Mouse (Mus musculus) midbrain, embryonic 16.5 days (tissue): ENCODE measurements at regions not wholly inside any gene's neighbourhood (a gene's known extent, or its start where the extent isn't known, plus 50 kb on each side); places are given as distances from the start of the nearest gene placed in this dataset.

Experiments
- ATAC-seq: fragments of 200-750 bp; cut with Nextera tagmentation; 2 replicates; pipeline ENCODE4 v1.8.0; 2017; ENCODE audit warnings: moderate TSS enrichment
- H3K27ac ChIP-seq: fragments of 300-500 bp; sonication (generic); 2 replicates; pipeline ENCODE4 v1.5.1; 2014; ENCODE audit warnings: mild to moderate bottlenecking, low read length, mixed read lengths
- H3K27me3 ChIP-seq: fragments of 300-500 bp; sonication (generic); 2 replicates; pipeline ENCODE4 v1.6.1; 2014; ENCODE audit warnings: low read depth, low read length, mixed read lengths; ENCODE audit not compliant: control insufficient read depth, insufficient read depth
- H3K36me3 ChIP-seq: fragments of 300-500 bp; sonication (generic); 2 replicates; pipeline ENCODE4 v1.6.1; 2014; ENCODE audit warnings: mild to moderate bottlenecking, low read length, moderate library complexity, mixed read lengths; ENCODE audit not compliant: control insufficient read depth, insufficient read depth
- H3K4me1 ChIP-seq: fragments of 300-500 bp; sonication (generic); 2 replicates; pipeline ENCODE4 v1.6.1; 2014; ENCODE audit warnings: mild to moderate bottlenecking, low read length, mixed read lengths; ENCODE audit not compliant: control insufficient read depth, insufficient read depth
- H3K4me2 ChIP-seq: fragments of 300-500 bp; sonication (generic); 2 replicates; pipeline ENCODE4 v1.6.1; 2014; ENCODE audit warnings: mild to moderate bottlenecking, low read length, mixed read lengths
- H3K4me3 ChIP-seq: fragments of 300-500 bp; sonication (generic); 2 replicates; pipeline ENCODE4 v1.5.1; 2014; ENCODE audit warnings: low read depth, mild to moderate bottlenecking, low read length, moderate library complexity, mixed read lengths
- H3K9ac ChIP-seq: fragments of 300-500 bp; sonication (generic); 2 replicates; pipeline ENCODE4 v1.6.1; 2014; ENCODE audit warnings: low read depth, low read length, mixed read lengths
- H3K9me3 ChIP-seq: fragments of 300-500 bp; sonication (generic); replicated peaks from 2 replicates; pipeline ENCODE4 v1.6.1; 2014; ENCODE audit warnings: mild to moderate bottlenecking, low read length, mixed read lengths; ENCODE audit not compliant: control insufficient read depth, poor library complexity, severe bottlenecking
- WGBS: fragments of 180-500 bp; shearing (Covaris S2); extraction: QIAGEN DNeasy Blood & Tissue Kit; methylation state at CpG from one replicate; pipeline ENCODE4 v1.1.7; 2014; 5-methylcytosine and 5-hydroxymethylcytosine counted together

- H3K27me3 ChIP-seq: no peaks in the 10 kb centered on the region
- no peak overlapping the region for H3K9ac ChIP-seq
- H3K4me1 ChIP-seq: no peaks in the 10 kb centered on the region
- WGBS: 46% methylated on average over 1 of the region's 1 CpGs
- H3K9me3 ChIP-seq: no peaks in the 10 kb centered on the region
- no peaks in the 10 kb centered on the region for H3K36me3 ChIP-seq
- no peak overlapping the region for H3K27ac ChIP-seq
- no peak for ATAC-seq
- no peak overlapping the region for H3K4me3 ChIP-seq
- H3K4me2 ChIP-seq: no peak overlapping the region
These were observed 2012.6 kb downstream of the Poteg start for GRCm38 (mm10) chr8:29460119-29460518.

- H3K4me2 ChIP-seq: no peak overlapping the region
- WGBS: 91% methylated on average over 2 of the region's 2 CpGs
- H3K9ac ChIP-seq: no peak overlapping the region
- no peak overlapping the region for H3K4me3 ChIP-seq
- H3K27me3 ChIP-seq: no peaks in the 10 kb centered on the region
- ATAC-seq: no peak
- no peaks in the 10 kb centered on the region for H3K36me3 ChIP-seq
- no peaks in the 10 kb centered on the region for H3K4me1 ChIP-seq
- H3K27ac ChIP-seq: no peak overlapping the region
- H3K9me3 ChIP-seq: no peaks in the 10 kb centered on the region
These were observed 2045.5 kb downstream of the Poteg start for GRCm38 (mm10) chr8:29492931-29493330.

GRCm38 (mm10) chr8:29527327-29527726, 2079.9 kb downstream of the Poteg start:
- Histone ChIP-seq H3K9me3 (no peaks in the 10 kb centered on the region), H3K27ac (no peak overlapping the region), H3K27me3 (no peaks in the 10 kb centered on the region), H3K4me2 (no peak overlapping the region), H3K4me1 (no peaks in the 10 kb centered on the region), H3K36me3 (no peaks in the 10 kb centered on the region), H3K9ac (no peak overlapping the region), H3K4me3 (no peak overlapping the region)
- no peak for ATAC-seq
- WGBS: 83% methylated on average over 1 of the region's 1 CpGs

- no peaks in the 10 kb centered on the region for H3K36me3 ChIP-seq
- no peaks in the 10 kb centered on the region for H3K27me3 ChIP-seq
- H3K27ac ChIP-seq: no peak overlapping the region
- H3K9ac ChIP-seq: no peak overlapping the region
- H3K4me1 ChIP-seq: no peaks in the 10 kb centered on the region
- H3K9me3 ChIP-seq: no peaks in the 10 kb centered on the region
- no peak overlapping the region for H3K4me2 ChIP-seq
- WGBS: 63% methylated on average over 4 of the region's 4 CpGs
- H3K4me3 ChIP-seq: no peak overlapping the region
- no peak for ATAC-seq
These were observed 2084.1 kb downstream of the Poteg start for GRCm38 (mm10) chr8:29531565-29531964.

GRCm38 (mm10) chr8:29538016-29538415, 2090.5 kb downstream of the Poteg start:
- Histone ChIP-seq H3K36me3 (no peaks in the 10 kb centered on the region), H3K27ac (no peak overlapping the region), H3K4me3 (no peak overlapping the region), H3K4me2 (no peak overlapping the region), H3K9ac (no peak overlapping the region), H3K4me1 (no peaks in the 10 kb centered on the region), H3K27me3 (no peaks in the 10 kb centered on the region), H3K9me3 (no peaks in the 10 kb centered on the region)
- no peak for ATAC-seq
- 82% methylated on average over 2 of the region's 2 CpGs for WGBS

GRCm38 (mm10) chr8:29539856-29540255, 2092.4 kb downstream of the Poteg start:
- H3K9me3 ChIP-seq: no peaks in the 10 kb centered on the region
- ATAC-seq: no peak

GRCm38 (mm10) chr8:29544142-29544541, 2096.7 kb downstream of the Poteg start:
- ATAC-seq: no peak
- no peak overlapping the region for H3K4me3 ChIP-seq
- no peak overlapping the region for H3K4me2 ChIP-seq
- no peaks in the 10 kb centered on the region for H3K9me3 ChIP-seq
- no peaks in the 10 kb centered on the region for H3K4me1 ChIP-seq
- no peak overlapping the region for H3K27ac ChIP-seq
- no peak overlapping the region for H3K9ac ChIP-seq
- no peaks in the 10 kb centered on the region for H3K27me3 ChIP-seq
- 46% methylated on average over 5 of the region's 5 CpGs for WGBS
- H3K36me3 ChIP-seq: no peaks in the 10 kb centered on the region

More at GRCm38 (mm10) chr8:29539856-29540255, 2092.4 kb downstream of the Poteg start:
- no peaks in the 10 kb centered on the region for H3K36me3 ChIP-seq
- WGBS: 74% methylated on average over 3 of the region's 3 CpGs
- no peak overlapping the region for H3K4me3 ChIP-seq
- no peak overlapping the region for H3K4me2 ChIP-seq
- H3K4me1 ChIP-seq: no peaks in the 10 kb centered on the region
- H3K27me3 ChIP-seq: no peaks in the 10 kb centered on the region
- H3K9ac ChIP-seq: no peak overlapping the region
- no peak overlapping the region for H3K27ac ChIP-seq

GRCm38 (mm10) chr8:29585671-29586070, 2138.2 kb downstream of the Poteg start:
- H3K4me1 ChIP-seq: no peaks in the 10 kb centered on the region
- no peak overlapping the region for H3K4me2 ChIP-seq
- no peak overlapping the region for H3K9ac ChIP-seq
- no peak for ATAC-seq
- no peaks in the 10 kb centered on the region for H3K9me3 ChIP-seq
- H3K4me3 ChIP-seq: no peak overlapping the region
- no peak overlapping the region for H3K27ac ChIP-seq
- WGBS: 87% methylated on average over 6 of the region's 6 CpGs
- no peaks in the 10 kb centered on the region for H3K27me3 ChIP-seq
- H3K36me3 ChIP-seq: no peaks in the 10 kb centered on the region

GRCm38 (mm10) chr8:29594129-29594528, 2146.7 kb downstream of the Poteg start:
- Histone ChIP-seq H3K9ac (no peak overlapping the region), H3K4me2 (no peak overlapping the region), H3K36me3 (no peaks in the 10 kb centered on the region), H3K4me1 (no peaks in the 10 kb centered on the region), H3K27me3 (no peaks in the 10 kb centered on the region), H3K9me3 (no peaks in the 10 kb centered on the region), H3K4me3 (no peak overlapping the region), H3K27ac (no peak overlapping the region)
- no peak for ATAC-seq
- 80% methylated on average over 9 of the region's 9 CpGs for WGBS
